Mouse (Mus musculus) layer of hippocampus, adult 8-10 months (tissue): Measurements from ENCODE around the gene Ptprg. TPM values are rescaled to one million over a fixed set of nuclear protein-coding genes. Genes with fewer than 3 reads are reported as not detected.
"Not testable (repeated sequence)": the region's sequence is repeated elsewhere in the genome, so short reads cannot be mapped to it uniquely, and the experiment has no call there.

Experiments used
- DNase-seq, 2 experiments: peaks; one replicate each; pipeline ENCODE4 v3.0.0; 2022; ENCODE audit warnings: low spot score in 2 of 2
- total RNA-seq, 4 experiments: library from RNA; stranded (reverse); gene quantifications; 2 replicates each; pipeline ENCODE4 v1.2.4; 2022

Ptprg gene
- total RNA-seq, 4 experiments from 2014 or later, result 88.2 to 105 (median 94.3) TPM

DNA sequence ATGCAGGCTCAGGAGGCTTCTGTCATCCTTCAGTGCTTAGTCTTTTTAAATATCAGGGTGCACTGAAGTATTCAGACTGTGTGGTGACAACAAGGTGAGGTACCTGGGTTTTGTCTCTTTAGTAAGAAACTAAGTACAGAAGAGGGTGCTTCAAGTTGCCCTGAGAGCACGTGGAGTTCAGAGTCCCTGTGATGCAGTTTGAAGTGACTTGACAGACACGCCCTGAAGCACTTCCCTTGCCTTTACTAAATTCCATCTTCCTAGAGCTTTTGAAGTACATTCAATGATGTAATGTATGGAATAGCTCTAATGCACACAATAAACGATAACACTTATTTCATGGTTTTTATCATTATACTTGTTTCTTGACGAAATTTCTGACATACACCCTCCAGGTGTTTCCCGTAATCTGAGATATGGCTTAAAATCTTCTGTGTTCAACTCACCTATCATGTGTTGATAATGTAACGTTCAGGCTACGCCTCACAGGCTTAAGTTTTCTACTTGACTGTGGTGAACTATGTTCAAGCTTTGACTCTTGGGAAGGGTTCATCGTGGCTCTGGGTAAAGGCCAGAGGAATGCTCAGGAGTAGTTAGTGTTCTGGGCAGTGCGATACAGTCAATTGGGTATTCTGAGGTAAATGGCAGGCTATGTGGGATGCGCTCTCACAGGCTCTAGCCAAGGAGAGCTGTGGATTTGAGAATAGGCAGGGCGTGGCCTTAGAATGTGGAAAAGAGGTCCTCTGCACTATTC, 483.4 kb downstream of the Ptprg start:
- no peak for DNase-seq

DNA sequence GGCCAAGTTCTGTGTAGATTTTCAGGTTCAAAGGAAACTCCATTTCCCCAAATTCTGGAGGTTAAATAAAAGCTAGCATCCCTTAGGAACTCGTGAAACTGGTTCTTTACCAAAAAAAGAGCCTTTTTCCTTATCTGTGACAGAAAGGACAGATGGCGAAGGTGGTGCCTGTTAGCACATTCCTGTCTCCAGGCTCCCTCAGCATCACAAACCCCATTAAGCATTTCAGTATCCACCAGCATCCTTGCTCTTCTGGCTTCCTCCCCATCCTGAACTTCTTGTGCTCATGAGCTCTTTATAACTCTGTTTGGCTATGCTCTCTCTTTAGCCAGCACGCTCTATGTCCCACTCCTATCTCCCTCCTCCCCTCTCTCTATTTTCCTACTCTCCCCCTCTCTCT, 486.4 kb downstream of the Ptprg start:
- DNase-seq, result no peak

DNA sequence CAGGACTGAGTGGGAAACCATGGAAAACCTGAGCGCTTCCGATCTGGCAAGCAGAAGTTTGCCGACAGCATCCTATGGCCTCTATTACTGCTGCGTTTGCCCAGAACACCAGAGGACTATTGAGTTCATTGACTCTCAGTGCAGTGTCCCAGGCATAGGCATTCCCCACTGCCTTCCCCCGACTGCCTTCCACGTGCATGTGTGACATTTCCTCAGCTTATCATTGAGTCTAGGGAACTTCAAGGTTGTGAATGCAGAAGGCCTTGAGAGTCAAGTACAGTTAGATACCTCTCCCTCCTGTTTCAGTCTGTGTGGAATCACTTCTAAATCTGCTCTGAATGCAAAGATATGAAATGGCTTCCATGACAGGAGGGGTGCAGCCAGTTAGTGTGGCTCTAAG, 488.2 kb downstream of the Ptprg start:
- DNase-seq, result no peak

DNA sequence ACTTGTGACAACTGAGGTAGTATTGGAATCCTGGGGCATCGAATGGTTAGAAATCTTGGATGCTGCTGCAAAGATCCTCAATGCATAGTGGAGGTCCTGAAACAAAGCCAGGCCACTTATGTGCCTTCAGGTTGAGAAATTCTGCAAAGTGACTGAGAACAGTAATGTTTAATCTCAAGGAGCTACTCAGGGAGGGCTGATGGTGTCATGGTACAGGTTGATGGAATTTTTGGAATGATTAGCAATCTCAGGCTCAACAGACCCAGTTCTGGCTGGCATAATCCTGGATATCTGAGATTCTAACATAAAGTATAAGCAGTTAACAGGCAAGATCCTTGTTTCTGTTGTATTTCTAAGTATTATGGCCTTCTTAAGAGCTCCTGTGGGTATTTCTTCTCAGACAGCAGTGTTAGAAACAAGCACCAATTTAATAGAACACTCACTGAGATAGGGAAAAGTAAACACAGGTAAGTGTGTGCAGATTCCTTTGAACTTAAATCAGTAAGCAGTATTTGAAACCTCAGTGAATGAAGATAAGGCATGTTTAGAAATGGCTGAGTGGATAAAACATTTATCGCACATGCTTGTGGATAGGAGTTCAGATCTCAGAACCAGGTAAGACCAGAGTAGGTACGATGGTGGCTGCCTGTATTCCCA, 493.0 kb downstream of the Ptprg start:
- no peak for DNase-seq

DNA sequence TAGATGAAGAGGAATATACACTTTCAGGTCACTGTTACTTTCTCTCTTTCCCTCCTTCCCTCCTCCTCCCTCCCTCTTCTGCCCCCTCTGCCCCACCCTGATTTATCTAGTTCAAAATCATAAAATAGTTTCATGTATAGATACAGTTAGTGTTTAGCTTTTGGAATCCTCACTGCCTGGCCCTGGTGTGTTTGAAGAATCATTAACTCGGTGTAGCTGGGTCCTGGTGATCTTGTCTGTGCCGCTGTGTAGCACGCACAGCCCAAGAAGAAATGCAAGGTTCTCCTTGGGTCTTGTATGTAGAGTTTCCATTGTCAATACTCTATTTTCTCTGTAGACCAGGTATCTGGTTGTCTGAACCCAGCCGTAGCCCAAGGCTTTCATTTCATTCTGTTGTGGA, 494.3 kb downstream of the Ptprg start:
- no peak for DNase-seq

DNA sequence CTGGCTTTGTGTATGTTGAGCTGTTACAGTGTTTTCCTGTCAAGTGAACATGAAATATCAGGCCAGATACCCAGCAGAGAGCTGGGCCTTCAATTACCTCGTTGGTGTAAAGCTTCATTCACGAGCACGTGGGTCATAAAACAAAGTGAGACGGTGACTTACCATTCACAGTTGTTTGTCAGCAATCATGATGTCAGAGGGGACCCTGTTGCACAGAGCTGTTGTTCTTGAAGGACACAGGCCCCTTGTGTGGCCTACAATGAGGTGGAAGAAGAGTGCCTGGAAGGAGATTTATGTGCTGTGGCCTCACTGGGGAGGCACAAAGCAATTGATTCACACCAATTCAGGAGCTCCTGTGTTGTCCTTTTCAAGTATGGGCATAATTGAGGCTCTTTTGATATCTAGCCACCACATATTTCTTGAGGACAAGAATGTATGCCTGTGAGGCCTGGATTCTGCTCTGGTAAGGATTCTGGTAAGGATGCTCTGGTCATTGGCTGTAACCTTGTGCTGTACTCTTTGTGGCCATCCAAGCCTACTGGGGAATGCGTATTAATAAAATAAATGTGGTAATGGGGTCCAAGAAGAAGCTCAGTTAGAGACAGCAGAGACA, 503.7 kb downstream of the Ptprg start:
- DNase-seq, result no peak

DNA sequence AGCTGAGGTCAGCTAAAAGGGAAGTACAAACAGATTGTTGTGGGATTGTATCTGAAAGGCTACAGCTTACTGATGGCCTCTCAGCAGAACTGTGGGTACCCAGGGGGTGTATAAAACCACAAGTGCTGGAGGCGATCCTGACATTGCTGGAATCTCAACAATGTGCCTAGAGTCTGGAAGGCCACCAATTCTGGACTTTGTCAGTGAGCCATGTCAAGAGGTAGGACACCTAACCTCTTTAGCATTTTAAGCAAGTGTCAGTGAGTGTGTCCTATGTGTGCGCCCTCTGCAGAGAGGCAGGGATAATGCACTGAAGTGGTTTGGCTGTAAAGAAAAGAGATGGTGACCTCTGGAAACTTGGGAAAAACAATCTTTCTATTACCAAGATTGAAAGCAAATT, 504.5 kb downstream of the Ptprg start:
- DNase-seq, result no peak

DNA sequence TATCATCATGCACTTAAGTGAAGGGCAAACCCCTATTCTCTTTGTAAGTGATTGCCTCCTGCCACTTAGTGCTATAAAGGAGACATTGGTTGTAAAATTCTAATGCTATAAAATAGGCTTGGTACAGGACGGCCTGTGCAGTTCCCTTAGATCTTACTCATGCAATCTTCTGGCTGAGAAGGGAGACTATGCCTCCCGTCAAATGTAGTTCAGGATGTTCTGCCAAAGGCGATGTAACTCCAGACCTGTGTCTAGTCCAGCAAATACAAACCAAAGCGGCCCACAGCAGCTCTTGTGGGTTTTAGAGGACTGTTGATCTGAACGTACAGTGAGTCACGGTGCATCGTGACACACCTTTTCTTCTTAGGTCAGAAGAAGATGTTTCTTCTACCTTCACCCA, 505.8 kb downstream of the Ptprg start:
- no peak for DNase-seq

DNA sequence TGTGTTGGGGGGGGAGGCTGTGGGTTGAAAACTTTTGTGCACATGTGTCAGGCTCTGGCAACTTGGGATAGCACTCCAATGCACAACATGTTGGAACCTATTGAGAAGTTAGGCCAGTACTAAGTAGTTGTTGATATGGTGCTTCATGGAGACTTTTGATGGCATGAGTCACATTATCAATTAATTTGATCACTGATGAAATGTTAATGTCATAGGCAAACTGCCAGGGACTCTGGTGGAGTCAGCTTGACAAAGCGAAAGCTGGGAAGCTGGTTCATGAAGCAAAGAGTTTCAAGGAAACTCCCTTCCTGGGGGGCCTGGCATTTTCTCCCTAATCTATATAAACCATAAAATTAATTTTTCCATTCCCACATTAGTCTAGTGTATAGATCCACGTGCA, 508.0 kb downstream of the Ptprg start:
- not testable (repeated sequence) for DNase-seq

DNA sequence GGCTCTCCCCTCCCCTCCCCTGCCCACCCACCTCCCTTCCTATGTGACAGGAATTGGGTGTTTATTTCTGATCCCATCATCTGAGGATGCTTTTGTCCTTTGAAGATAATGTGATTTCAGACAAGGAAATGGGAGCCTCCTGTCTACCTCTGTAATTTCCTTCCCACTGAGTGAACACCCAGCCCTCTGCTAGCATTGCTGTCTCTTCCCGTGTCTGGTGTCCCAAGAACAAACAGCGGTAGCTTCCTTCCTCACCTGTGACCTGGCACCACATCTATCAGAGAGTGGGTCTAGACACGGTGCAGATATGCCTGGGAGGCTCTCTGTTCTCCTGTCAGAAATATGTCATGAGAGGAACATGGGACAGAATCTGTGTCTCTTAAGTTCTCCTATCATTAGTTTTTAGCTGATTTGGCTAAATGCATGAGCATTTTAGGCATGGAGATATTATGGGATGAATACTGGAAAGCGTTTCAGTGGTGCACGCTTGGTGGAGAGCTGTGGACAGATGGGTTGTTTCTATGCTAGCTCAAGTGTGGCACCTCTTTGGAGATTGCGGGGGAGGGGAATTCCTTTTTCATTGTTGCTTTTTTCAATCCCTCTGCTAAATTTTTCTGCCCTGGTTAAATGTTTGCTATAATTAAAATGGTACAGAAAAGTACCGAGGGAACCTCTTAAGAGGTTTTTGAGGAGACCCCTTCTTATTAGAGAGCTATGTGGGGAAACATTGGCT, 509.5 kb downstream of the Ptprg start:
- DNase-seq, result peak; percentile 33 to 36

DNA sequence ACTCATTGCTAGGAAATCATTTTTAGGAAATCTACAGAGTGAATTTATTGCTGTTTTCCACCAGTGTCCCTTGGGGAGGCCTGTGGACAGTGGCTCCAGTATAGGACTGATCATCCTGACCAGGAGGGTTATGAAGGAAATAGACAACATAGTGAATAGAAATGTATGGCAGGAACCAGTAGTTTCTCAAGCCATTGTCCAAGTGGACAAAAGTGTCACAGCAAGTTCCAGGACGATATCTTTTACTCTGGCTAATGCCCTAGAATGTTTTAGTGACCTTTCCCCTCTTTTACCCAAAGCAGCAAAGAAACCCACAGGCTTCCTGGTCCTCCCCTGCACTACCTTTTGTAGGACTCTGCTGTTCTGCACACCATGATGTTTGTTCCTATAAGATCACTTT, 511.7 kb downstream of the Ptprg start:
- no peak for DNase-seq

DNA sequence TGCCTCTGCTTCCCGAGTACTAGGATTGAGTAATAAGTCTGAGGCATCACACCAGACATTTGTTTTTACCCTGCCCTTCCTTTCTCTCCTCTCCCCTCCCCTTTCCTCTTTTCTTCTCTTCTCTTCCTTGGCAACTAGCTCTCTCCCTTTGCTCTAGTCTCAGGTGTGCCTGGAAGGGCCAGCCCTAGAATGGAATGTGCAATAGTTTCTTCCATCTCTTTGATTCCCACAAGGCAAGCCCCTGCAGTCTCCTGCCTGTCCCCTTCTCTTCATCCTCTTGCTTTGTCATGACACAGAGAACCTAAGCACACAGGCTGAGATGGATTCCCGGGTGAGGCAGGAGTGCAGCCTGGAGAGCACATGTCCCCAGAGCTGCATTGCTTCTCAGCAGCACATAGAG, 512.4 kb downstream of the Ptprg start:
- no peak for DNase-seq

DNA sequence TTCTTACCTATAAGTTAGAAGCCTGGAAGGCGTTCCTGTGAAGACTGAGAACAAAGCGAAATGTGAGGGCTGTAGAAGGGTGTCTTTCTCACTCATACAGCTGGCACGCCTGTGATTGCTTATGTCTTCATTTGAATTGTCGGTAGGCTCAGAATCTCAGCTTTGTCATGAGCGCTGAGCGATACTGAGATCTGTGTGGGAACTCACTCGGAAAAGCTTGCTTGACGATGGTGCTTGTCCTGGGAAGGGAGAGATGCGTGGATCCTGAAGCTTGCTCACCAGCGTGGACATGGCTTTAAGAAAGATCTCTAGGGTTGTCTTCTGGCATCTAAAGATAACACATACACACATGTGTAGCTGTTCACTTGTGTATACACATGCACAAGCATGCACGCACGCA, 516.4 kb downstream of the Ptprg start:
- no peak for DNase-seq

DNA sequence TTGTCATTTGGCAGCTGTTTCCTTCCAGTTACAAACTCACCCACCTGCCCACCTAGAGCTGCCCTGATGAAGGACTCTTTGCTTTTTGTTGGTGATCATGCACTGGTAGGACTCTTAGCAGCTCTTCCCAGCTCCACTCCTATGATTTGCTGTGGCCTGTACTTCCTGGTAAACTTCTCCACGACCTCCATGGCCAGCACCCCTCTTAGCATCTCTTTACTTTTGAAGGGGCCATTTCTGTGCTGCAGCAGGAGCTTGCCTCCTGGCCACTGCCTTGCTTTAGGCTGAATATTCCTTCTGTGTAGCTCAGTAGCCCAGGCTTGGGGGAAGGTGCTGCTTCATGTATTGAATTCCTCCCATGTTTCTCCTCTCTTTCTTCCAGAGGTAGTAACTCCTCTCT, 517.0 kb downstream of the Ptprg start:
- no peak for DNase-seq

DNA sequence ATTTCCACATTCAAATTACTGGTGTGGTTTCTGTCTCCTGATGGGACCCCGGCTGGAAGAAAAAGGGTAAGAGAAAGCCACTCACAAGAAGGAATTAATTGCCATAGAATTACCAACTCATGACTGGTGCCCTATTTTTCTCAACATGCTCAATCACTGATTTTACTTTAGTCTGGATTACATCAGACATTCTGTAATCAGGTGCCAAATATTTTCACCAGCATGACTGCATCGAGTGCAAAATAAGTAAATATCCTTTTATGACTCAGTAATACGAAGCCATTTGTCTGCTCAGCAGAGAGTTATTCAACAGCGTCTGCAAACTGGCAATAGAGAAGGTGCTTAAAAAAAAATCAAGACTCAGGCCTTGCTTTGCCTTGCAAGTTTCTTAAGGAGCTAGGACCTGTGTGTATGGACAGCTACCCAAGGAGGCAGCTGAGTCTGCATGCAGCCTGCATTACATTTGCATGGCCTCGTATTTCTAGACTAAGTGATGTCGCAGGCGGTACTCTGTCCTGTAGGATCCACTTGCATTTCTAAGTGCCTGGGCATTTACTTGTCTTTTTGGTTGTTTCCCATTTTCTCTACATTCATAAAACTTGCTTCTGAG, 517.6 kb downstream of the Ptprg start:
- DNase-seq, result no peak

DNA sequence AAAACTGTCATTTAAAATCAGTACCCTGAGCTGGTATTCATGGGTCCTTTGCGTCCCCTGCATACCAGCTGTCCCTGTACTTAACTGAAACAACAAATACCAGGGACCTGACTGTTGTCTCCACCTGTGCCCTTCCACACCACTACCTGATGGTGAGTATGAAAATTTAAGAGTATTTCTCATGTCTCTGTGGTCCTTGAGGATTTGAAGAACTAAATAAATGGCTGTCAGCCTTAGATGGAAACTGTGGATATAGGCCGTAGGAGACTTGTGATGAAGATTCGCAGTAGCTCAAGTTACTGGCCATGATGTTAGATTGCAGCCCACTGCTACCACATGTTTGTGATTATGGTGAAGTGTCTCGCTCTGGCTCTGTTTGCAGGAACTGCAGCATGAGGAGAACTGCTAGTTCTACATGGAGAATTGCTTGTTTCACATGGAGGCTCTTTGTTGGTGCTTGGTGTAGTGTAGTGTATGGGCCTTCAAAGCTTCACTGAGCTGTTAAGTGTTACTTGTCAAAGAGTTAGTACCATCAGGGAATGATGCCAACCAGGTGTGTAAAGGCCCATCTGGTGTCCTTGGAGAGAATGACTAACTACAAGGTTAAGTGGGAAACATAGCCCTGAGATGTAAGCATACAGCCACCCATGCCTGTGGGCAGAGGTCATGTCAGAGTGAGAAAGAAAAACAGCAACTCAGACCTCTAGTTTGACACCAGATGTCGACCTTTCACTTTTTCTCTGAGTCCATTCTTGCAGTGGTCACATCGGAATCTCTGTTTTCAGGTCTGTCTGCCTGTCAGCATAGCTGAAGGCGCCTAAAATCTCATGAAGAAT, 518.9 kb downstream of the Ptprg start:
- DNase-seq, result no peak

DNA sequence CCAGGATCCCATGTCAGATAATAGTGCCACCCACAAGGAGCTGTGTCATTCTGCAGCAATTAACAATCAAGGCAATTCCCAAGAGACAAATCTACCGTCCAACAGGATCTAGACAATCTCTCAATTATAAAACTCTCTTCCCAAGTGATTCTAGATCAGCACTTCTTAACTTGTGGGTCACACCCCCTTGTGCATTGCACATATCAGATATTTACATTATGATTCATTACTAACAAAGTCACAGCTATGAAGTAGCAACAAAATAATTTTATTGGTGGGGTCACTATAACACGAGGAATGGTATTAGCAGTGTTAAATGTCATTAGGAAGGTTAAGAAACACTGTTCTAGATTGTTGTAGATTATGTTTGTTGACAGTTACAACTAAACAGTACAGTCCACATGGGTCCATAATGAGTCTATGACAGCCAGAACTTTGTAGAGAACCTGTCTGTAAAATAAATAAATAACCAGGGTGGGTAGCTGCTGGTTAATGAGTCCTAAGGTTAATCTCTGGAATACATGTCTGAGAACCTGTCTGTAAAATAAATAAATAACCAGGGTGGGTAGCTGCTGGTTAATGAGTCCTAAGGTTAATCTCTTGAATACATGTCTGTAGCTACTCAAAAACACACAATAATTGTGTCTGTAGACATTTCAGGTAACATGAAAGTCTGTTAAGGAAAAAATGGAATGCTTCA, 520.2 kb downstream of the Ptprg start:
- DNase-seq, result no peak

DNA sequence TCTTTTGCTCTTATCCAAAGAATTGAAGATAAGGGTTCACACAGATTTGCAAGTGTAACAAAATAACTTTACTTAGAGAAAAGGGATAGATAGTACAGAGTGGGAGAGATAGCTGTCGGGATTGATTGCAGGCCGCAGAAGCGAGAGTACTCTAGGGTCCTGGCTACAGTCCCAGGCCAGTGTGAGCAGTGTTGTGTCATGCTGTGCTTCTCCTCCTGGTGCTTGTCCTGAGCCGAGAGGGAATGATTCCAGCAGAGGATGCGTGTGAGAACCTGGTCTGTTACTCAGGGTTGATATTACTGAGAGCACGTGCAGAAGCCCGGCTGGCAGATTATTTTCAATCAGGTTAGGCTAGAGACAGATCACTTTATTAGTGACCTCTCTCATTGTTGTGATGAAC, 523.9 kb downstream of the Ptprg start:
- DNase-seq, result no peak

DNA sequence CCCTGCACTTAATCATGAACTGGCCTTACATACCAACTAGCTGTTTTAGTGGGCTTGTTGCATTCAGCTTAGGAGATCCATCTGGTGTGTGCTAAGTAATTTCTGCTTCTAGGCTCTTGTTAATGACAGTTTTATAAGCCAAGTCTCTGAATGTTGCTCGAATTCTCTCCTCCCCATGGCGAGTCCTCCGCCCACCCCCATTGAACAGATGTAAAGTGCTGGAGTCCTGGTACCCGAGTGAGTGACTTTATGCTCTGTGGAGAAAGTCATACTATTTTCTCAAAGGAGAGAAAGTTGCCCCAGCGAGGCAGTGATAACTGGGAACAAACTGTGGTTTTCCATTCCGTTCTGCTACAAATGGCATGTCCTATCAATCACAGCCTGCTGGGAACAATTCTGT, 525.9 kb downstream of the Ptprg start:
- DNase-seq, result peak in 1 of 2 experiments; percentile 35

DNA sequence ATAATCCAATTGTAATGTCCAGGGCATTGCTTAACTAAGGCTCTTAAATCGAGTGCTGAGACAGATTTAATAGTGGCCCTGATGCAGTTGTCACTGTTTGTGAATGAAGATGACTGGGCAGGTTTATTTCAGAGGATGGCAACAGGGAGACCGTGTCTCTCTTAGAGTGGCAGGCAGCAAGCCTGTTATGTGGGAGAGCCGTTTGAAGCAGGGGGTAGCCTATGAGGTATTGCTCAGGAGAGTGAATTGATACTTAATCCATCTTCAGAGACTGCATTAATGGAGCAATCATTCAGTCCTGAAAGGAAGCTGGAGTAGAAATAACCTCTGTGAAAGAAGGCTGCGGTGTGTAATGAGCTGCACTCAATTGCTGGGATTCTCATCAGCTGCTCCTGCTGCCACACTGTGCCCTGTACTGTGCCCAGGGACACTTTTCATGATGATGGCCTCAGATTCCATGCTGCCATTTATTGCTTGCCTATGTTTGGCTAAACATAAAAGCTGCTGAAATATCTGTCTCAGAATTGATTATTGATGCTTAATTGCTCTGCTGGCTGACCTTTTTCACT, 526.6 kb downstream of the Ptprg start:
- no peak for DNase-seq
